Mouse (Mus musculus): ENCODE measurements around the gene Dnaja2. TPM values are rescaled to one million over a fixed set of nuclear protein-coding genes. Genes with fewer than 3 reads are reported as not detected.

Gene Dnaja2
- polyA plus RNA-seq (2012; rRNA removed) = 29.6 and 31.1 TPM in 2 replicates

DNA sequence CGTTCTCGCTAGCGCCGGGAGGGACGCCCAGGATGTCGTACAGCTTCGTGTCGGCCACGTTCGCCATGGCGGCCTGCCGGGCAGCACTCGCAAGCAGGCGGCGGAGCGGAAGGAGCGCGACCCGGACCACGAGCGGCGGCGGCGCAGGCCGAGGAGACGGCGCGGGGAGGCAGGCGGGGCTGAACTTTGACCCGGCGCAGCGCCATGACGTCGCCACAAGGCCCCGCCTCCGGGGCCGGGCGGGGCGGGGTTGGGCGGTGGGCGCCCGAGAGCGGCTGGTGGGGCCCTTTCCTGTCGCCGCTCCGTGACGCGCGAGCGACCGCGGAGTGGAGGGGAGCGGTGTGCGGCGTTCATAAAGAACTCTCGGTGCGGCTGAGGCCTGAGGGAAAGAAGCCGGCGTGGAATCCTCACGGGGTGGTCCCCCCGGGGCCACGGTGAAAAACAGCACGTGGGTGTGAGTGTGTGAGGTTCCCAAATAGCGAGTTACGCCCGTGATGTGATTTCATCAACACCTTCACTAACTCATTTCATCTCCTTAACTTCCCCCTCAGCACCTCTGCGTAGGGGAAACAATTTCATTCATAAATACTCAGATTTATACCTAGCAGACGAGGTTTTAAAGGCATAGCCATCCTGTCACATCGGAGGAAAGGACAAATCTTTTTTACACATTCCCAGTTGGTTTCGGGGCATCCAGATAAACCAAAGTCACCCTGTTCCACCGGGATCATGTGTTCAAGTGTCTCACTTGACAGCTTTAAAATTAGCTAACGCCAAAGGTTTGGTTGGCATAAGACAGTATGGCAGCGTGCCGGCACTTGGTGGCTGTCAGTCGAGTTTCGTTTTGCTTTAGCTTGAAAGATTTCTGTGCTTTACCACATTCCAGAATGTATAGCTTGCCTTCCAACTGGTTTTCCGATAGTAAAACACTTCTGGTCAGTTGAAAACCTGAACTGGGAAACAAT lies at the start of gene Dnaja2:
Gene Dnaja2, minus strand, starts transcription at position 164 of the 965 bp plus-strand sequence.

GRCm38 (mm10) chr8:85492125-85492875 lies 62.8 kb downstream of the Dnaja2 start, which contains the start of gene Gpt2:
TSS of gene Gpt2 (plus strand) at chr8:85492576.

Other genes with a start within 250 kb of the Dnaja2 start
- 35.7 and 43.8 TPM in 2 replicates for gene Mylk3, start 169.0 kb downstream of the Dnaja2 start, polyA plus RNA-seq (2012; rRNA removed)
- 8.3 and 8.5 TPM in 2 replicates for gene 4921524J17Rik, start 122.5 kb downstream of the Dnaja2 start, polyA plus RNA-seq (2012; rRNA removed)
- gene Gpt2, start 62.8 kb downstream of the Dnaja2 start, polyA plus RNA-seq (2012; rRNA removed) = 8.2 and 9.5 TPM in 2 replicates
- gene Neto2, start 145.6 kb upstream of the Dnaja2 start, polyA plus RNA-seq (2012; rRNA removed) = 0.72 and 0.74 TPM in 2 replicates